Mouse (Mus musculus) neural tube, embryonic 10.5 days (tissue): ENCODE data around the gene Tnfrsf13b.
"Not testable (repeated sequence)": the region's sequence is repeated elsewhere in the genome, so short reads cannot be mapped to it uniquely, and the experiment has no call there.

Experiments
- DNase-seq: peaks from one replicate; pipeline ENCODE4 v3.0.0-alpha.2; 2017; ENCODE audit warnings: low spot score; ENCODE audit errors: extremely low spot score

Gene Tnfrsf13b

GRCm38 (mm10) chr11:61127421-61128055, 983 bp downstream of the Tnfrsf13b start:
- DNase-seq, result no peak

- no peak for DNase-seq
Measured at GRCm38 (mm10) chr11:61129305-61129704, 2.8 kb downstream of the Tnfrsf13b start.

DNA sequence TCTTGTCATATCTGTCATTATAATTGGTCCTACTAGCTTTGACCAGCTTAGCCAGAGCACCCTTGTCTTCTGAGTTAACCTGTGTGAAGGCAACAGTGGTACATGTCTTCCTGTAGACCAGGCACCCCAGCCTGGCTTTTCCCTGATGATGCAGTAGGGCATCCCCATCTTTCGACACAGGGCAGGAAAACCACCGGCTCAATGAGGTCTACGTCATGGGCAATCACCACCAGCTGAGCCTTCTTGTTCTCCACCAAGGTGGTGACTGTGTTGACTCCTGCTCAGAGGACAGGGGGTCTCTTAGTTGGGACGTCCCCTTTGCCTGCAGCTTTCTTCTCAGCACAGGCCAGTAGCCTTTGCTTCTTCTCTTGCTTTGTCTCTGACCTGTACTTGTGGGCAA, 4.1 kb downstream of the Tnfrsf13b start:
- not testable (repeated sequence) for DNase-seq

DNA sequence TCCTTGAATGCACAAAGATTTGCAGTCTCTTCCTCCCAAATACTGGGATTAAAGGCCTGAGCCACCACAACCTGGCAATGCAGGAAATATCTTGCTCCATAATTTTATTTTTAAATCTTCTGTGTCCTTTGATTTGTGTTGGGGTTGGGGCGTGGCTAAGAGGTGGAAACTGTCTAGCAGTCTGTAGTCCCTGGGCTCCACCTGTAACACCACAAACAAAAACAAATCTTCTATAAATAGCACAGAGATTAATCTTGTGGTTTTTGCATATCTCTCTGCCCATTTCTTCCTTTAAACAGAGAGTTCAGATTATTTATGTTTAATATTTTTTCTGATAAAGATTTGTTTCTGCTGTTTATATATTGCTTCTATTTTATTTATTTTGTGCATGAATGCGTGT, 6.4 kb downstream of the Tnfrsf13b start:
- no peak for DNase-seq

GRCm38 (mm10) chr11:61141693-61142092, 15.1 kb downstream of the Tnfrsf13b start:
- DNase-seq, result no peak

- no peak for DNase-seq
Measured at GRCm38 (mm10) chr11:61142262-61142661, 15.7 kb downstream of the Tnfrsf13b start.

- no peak for DNase-seq
Measured at GRCm38 (mm10) chr11:61142941-61143530, 16.5 kb downstream of the Tnfrsf13b start.

- no peak for DNase-seq
Measured at GRCm38 (mm10) chr11:61143564-61144469, 17.3 kb downstream of the Tnfrsf13b start.

- DNase-seq, result no peak
Measured at GRCm38 (mm10) chr11:61145551-61145950, 19.0 kb downstream of the Tnfrsf13b start.

- DNase-seq, result peak; percentile 62
Measured at GRCm38 (mm10) chr11:61146645-61147299, 20.2 kb downstream of the Tnfrsf13b start.

GRCm38 (mm10) chr11:61147300-61147683, 20.7 kb downstream of the Tnfrsf13b start:
- DNase-seq, result peak; percentile 49

DNA sequence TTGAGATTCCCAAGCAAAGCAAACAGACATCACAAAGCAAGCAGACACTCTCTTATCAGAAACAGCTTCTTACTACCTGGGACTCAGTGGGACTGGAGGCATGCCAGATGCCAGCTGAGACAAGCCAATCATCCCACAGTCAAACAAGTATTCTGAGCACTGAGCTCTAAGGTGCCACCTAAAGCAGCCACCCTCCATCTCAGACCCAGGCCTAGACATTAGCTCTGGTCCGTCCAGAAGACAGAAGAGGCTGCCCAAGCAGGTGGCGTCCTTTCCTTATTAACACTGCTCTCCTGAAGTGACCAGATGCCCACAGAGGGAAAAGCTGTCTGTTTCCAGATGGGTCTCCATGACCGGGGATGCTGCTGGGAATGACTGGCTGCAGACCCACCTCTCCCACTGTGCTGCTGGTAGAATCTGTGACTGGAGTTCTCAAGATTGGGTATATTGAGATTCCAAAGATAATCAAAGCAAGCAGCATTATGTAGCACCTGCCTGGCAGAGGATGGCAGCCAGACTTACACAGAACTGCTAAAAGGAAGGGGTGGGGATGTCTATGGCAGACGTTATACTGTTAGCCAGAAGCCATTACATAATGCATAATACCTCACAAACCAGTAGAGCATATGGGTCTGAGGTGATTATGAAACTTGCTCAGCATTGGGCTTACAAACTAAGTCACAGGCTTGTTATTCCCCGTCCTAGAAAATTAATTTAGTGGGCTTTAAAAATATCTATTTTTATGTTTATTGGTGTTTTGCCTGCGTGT, 23.9 kb downstream of the Tnfrsf13b start:
- no peak for DNase-seq

GRCm38 (mm10) chr11:61155727-61156126, 29.2 kb downstream of the Tnfrsf13b start:
- DNase-seq, result no peak

GRCm38 (mm10) chr11:61158141-61158540, 31.6 kb downstream of the Tnfrsf13b start:
- DNase-seq, result no peak

DNA sequence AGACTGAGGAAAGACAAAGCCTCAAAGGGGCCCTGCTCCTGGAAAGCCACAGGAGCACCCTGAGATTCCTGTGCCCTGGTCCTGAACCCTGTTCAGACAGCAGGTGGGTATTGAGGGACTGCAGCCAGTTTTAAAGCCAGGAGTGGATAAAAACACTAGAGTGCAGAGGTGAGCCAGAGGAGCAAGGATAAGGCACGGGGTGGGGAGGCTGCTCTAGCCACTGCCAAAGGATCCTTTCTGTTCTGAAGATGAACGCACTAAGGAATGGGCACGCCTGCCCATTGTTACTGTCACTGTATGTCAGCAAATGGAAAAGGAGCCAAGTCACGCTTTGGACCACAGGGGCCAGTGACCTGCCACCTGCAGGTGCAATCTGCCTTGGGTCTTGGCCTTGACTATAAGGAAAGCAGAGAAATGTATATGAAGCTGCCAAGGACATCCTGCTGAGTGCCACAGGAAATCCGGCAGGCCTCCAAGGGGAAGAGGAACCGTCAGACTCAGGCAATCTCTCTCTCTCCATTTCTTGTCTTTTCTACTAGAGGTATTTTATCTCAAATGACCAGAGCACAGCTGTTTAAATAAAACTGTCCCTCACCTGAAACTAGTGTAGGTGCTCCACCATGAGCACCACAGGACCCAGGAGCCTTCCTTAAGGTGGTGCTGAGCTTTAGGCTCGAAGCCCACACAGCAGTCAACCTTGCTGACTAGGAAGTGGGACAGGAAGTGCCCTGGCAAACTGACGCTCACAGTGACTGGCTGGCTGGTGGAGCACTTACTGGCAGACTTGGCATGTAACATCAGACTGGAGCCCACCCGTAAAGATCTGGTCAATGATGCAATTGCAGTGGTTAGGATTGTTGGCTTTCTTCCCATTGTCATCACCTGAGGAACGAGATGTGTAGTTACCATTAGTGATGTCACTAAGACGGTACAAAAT, 33.5 kb downstream of the Tnfrsf13b start:
- DNase-seq, result no peak

DNA sequence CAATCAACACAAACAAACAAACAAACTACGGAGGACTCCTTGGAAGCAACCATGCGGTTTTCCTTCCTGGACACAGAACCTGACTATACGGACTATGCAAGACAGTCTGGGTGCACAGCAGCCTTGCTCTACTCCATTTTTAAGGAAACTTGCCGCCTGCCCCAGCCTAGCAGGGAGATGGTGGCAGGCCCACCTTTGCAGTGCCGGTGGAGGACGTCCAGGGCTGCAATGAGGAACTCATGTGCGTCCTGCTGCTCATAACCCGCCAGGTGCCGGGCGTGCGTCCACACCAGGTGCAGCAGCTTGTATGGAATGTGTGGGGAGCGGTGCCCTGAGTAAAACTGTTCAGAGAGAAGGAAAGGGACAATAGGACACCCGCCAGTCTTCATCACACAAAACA, 34.6 kb downstream of the Tnfrsf13b start:
- DNase-seq, result no peak

GRCm38 (mm10) chr11:61162776-61163175, 36.2 kb downstream of the Tnfrsf13b start:
- no peak for DNase-seq

- DNase-seq, result no peak
Measured at GRCm38 (mm10) chr11:61163341-61163740, 36.8 kb downstream of the Tnfrsf13b start.

- DNase-seq, result no peak
Measured at GRCm38 (mm10) chr11:61164366-61164765, 37.8 kb downstream of the Tnfrsf13b start.

DNA sequence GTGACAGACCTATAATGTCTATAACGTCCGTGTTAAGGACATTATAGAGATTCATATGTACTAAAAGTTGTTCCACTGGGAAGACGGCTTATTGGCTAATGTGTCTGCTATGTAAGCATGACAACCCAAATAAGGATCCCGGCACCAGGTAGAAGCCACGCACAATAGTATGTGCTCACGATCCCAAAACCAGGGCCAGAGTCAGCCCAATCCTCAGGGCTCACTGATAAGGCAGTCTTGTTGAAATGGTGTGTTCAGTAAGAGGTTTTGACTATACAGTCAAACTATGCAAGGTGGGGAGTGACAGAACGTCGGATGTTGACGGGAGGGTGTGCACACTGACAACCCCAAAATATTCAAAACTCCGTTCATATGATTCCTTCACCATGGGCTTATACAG, 38.3 kb downstream of the Tnfrsf13b start:
- no peak for DNase-seq
